Comparison of ENCODE assay signal across 11 mouse cellular contexts in genomic region chrX:151197778-151198177, GRCm38 (mm10). TPM values are rescaled to one million over a fixed set of nuclear protein-coding genes. Genes with fewer than 3 reads are reported as not detected.
DNase-seq lines count a peak whose midpoint lies in the region; ATAC-seq and TF ChIP-seq lines count a peak whose summit lies in the region.
"Had no signal": no experiment of that assay in that cellular context is flagged by ENCODE, and none has a peak within 500 bp of the region (broad histone marks: within the 10 kb centered on the region; RNA-seq: fewer than 3 reads in every experiment).

Gene Wnk3 (plus strand): TSS chrX:151198078.

- H3K4me2 ChIP-seq in hindbrain, embryonic 16.5 days (ENCODE audit: low read length): no peak within 1 kb of the TSS
- H3K4me2 ChIP-seq in midbrain, embryonic 12.5 days (replicated peaks): no peak within 1 kb of the TSS

- TF ChIP-seq EP300 in ES-Bruce4 (IDR thresholded peaks at IDR 0.05; ENCODE audit: insufficient read depth, low read depth, low read length): no peak

- H3K27ac ChIP-seq in ES-Bruce4 (ENCODE audit: insufficient read depth, low read length): no peak within 1 kb of the TSS
- no peak within 1 kb of the TSS for H3K27ac ChIP-seq in forebrain, embryonic 10.5 days
- H3K27ac ChIP-seq in hindbrain, embryonic 16.5 days (ENCODE audit: low read depth, low read length): no peak within 1 kb of the TSS
- H3K27ac ChIP-seq in midbrain, embryonic 12.5 days (replicated peaks): no peak within 1 kb of the TSS

- WGBS in forebrain, embryonic 10.5 days: 93% methylated on average over 2 of the region's 2 CpGs
- 97% methylated on average over 2 of the region's 2 CpGs for WGBS in hindbrain, embryonic 16.5 days
- 93% methylated on average over 2 of the region's 2 CpGs for WGBS in midbrain, embryonic 12.5 days

- H3K4me3 ChIP-seq in ES-Bruce4 (ENCODE audit: low read depth, low read length): no peak within 1 kb of the TSS
- no peak within 1 kb of the TSS for H3K4me3 ChIP-seq in forebrain, embryonic 10.5 days
- H3K4me3 ChIP-seq in hindbrain, embryonic 16.5 days (ENCODE audit: low read length): no peak within 1 kb of the TSS
- no peak within 1 kb of the TSS for H3K4me3 ChIP-seq in midbrain, embryonic 12.5 days

- no peak for DNase-seq in forebrain, embryonic 10.5 days (ENCODE audit: extremely low spot score, low spot score)
- no peak for DNase-seq in B cell, adult 2 months
- DNase-seq in right cerebral cortex, adult 2 months (ENCODE audit: low spot score in 2 of 2): no peak
- DNase-seq: cerebellum, adult 2 months; kidney, adult 11 months; lung, adult 2 months had no signal

- no peaks in the 10 kb centered on the region for H3K4me1 ChIP-seq in ES-Bruce4 (ENCODE audit: control insufficient read depth, insufficient read depth, low read length)
- no peaks in the 10 kb centered on the region for H3K4me1 ChIP-seq in forebrain, embryonic 10.5 days
- H3K4me1 ChIP-seq in hindbrain, embryonic 16.5 days (ENCODE audit: control insufficient read depth, insufficient read depth, low read depth, low read length): no peaks in the 10 kb centered on the region
- no peaks in the 10 kb centered on the region for H3K4me1 ChIP-seq in midbrain, embryonic 12.5 days

- no peak for TF ChIP-seq CTCF in ES-Bruce4 (IDR thresholded peaks at IDR 0.05; ENCODE audit: low read depth, low read length)

- H3K9me3 ChIP-seq in ES-Bruce4 (replicated peaks; ENCODE audit: control insufficient read depth, insufficient read depth, low read length, poor library complexity, severe bottlenecking): no peaks in the 10 kb centered on the region
- no peaks in the 10 kb centered on the region for H3K9me3 ChIP-seq in forebrain, embryonic 10.5 days
- H3K9me3 ChIP-seq in hindbrain, embryonic 16.5 days (ENCODE audit: control insufficient read depth, low read length): no peaks in the 10 kb centered on the region
- no peaks in the 10 kb centered on the region for H3K9me3 ChIP-seq in midbrain, embryonic 12.5 days

- no peaks in the 10 kb centered on the region for H3K36me3 ChIP-seq in ES-Bruce4 (ENCODE audit: control insufficient read depth, insufficient read depth, low read length, poor library complexity, severe bottlenecking)
- H3K36me3 ChIP-seq in forebrain, embryonic 10.5 days (replicated peaks): no peaks in the 10 kb centered on the region; the same call in 1 of the 2 replicates
- no peaks in the 10 kb centered on the region for H3K36me3 ChIP-seq in hindbrain, embryonic 16.5 days (ENCODE audit: control insufficient read depth, insufficient read depth, low read length)
- no peaks in the 10 kb centered on the region for H3K36me3 ChIP-seq in midbrain, embryonic 12.5 days

- H3K27me3 ChIP-seq in ES-Bruce4 (ENCODE audit: control insufficient read depth, insufficient read depth, low read length, poor library complexity, severe bottlenecking): no peaks in the 10 kb centered on the region
- peaks cover 7% of the 10 kb centered on the region; the same call in 1 of the 2 replicates for H3K27me3 ChIP-seq in forebrain, embryonic 10.5 days (ENCODE audit: poor library complexity, severe bottlenecking)
- no peaks in the 10 kb centered on the region; the same call in 1 of the 2 replicates for H3K27me3 ChIP-seq in hindbrain, embryonic 16.5 days (replicated peaks; ENCODE audit: control insufficient read depth, insufficient read depth, low read length)
- H3K27me3 ChIP-seq in midbrain, embryonic 12.5 days: no peaks in the 10 kb centered on the region

- no peak within 1 kb of the TSS for H3K9ac ChIP-seq in ES-Bruce4 (ENCODE audit: low read depth, poor library complexity, severe bottlenecking)
- no peak within 1 kb of the TSS for H3K9ac ChIP-seq in hindbrain, embryonic 16.5 days (ENCODE audit: low read depth, low read length)
- H3K9ac ChIP-seq in midbrain, embryonic 12.5 days (replicated peaks): no peak within 1 kb of the TSS

- ATAC-seq in hindbrain, embryonic 16.5 days: no peak
- ATAC-seq in midbrain, embryonic 12.5 days (ENCODE audit: low FRiP score, low read depth): no peak
- no peak for ATAC-seq in CD4-positive, CD25-positive, alpha-beta regulatory T cell, adult 4 months

- no peak for TF ChIP-seq POLR2A in ES-Bruce4 (IDR thresholded peaks at IDR 0.05; ENCODE audit: insufficient read depth, low read length)

RNA-seq across cellular contexts. Expression of gene Wnk3, which starts in this region (rescaled TPM):
- polyA plus RNA-seq in ES-Bruce4 (2011; ENCODE audit: insufficient read depth, insufficient read length, low read depth, missing spikeins): 26.0 and 28.4 TPM in 2 replicates
- polyA plus RNA-seq in forebrain, embryonic 10.5 days (2016; fragmentation: Nextera tagmentation; extraction: Ambion mirVana): 9.3 and 10.0 TPM in 2 replicates
- 10.4 and 11.6 TPM in 2 replicates for polyA plus RNA-seq in hindbrain, embryonic 16.5 days (2015; fragmentation: Nextera tagmentation; extraction: Ambion mirVana)
- 16.9 and 18.3 TPM in 2 replicates for polyA plus RNA-seq in midbrain, embryonic 12.5 days (2016; fragmentation: Nextera tagmentation; extraction: Ambion mirVana)
- under 1 TPM; 0.09 to 0.46 TPM for polyA plus RNA-seq in CD4-positive, CD25-positive, alpha-beta regulatory T cell, adult 4 months (2017; shearing (Covaris generic))
- polyA plus RNA-seq: small intestine, adult 2 months had no signal
